Mouse (Mus musculus) gastrocnemius, postnatal 36 days (tissue): ENCODE results near the gene Olfr1507. TPM values are rescaled to one million over a fixed set of nuclear protein-coding genes. Genes with fewer than 3 reads are reported as not detected.

Source experiments
- DNase-seq, 2 experiments: peaks; one replicate each; pipeline ENCODE4 v3.0.0; 2022
- intact Hi-C: fragments of 180-260 bp; cut with DNase I; formaldehyde crosslinking; loops from one replicate; pipeline ENCODE4 v1.15.1; 2025
- long read RNA-seq, 2 experiments: library from polyadenylated mRNA; stranded (forward); transcript quantifications; one replicate each; pipeline ENCODE4 v2.0.0; 2021
- total RNA-seq, 2 experiments: library from RNA; stranded (reverse); gene quantifications; 2 replicates each; pipeline ENCODE4 v1.2.3; 2021

Gene Olfr1507
- total RNA-seq: not detected
- long read RNA-seq, experiment 1: 0 reads
- long read RNA-seq, experiment 2: 0 reads

DNA sequence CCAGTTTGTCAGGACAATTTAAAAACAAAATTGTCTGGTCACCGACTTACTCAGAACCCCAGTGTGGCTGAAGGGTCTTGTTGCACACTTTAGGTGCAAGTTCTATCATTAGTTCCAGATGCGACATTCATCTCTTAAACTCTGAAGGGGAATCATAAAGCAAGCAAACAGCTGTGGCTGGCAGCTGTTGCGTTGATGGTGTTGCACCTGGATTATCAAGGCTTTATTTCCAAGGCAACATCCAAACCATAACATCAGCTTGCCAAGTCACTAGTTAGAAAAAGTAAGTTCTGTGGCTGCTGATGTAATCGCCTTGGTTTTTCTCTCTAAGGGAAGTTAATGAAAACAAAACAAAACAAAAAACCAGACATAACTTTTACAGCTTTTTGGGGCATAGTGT is at the start of gene Olfr1507:
Gene Olfr1507, minus strand, starts transcription at position 234 of the 400 bp plus-strand sequence.
- no peak for DNase-seq
- intact Hi-C loops: no loop called here

DNA sequence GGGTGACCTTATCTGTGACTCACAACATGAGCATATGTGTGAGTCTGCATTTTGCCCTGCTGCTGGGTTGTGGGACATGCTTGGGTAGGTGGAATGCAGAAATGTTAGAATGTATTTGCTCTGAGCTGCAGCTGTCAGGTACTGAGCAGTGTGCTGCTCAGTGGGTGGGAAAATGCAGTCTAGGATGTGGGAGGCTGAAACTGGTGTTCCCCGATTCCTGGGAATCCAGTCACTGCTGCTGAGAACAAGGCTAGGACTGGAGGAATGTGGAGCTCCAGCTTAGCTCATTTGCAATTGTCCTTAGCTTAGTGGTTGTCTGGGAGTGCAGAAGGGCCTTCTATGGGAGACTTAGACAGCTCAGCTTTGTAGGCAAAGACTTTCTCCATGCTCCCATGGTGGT is 37.8 kb upstream of the Olfr1507 start:
- no peak for DNase-seq
- intact Hi-C loops: no loop called here

DNA sequence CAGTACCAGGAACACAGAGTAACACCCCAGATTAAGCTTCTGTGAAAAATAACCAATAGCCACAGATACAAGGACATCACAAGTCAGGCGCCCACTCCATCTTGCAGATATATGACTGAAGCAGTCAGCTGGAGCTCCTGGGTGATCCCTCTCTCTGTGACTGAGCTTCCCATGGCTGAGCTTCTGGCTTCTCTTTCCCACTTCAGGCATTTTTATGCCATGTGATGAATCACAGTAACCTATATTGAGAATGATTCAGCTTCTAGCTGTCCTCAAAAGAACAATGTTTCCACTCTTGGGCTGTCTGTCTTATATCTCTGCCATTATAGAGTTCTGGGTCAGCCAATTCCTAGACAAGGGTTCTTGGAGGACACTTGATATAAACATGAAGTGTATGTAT is 29.4 kb upstream of the Olfr1507 start:
- DNase-seq: no peak
- intact Hi-C loops: no loop called here

DNA sequence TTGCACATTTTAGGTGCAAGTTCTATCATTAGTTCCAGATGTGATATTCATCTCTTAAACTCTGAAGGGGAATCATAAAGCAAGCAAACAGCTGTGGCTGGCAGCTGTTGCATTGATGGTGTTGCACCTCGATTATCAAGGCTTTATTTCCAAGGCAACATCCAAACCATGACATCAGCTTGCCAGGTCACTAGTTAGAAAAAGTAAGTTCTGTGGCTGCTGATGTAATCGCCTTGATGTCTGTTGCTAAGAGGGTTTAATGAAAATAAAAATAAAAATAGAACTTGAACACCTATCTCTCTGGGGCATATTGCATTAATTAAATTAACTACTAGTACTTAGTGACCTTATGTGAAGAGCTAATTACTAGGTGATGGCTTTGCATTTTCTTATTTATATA is 28.2 kb downstream of the Olfr1507 start, which contains the start of gene Olfr1508:
Gene Olfr1508, minus strand, starts transcription at position 101 of the 400 bp plus-strand sequence.
- DNase-seq: no peak
- intact Hi-C loops: no loop called here

DNA sequence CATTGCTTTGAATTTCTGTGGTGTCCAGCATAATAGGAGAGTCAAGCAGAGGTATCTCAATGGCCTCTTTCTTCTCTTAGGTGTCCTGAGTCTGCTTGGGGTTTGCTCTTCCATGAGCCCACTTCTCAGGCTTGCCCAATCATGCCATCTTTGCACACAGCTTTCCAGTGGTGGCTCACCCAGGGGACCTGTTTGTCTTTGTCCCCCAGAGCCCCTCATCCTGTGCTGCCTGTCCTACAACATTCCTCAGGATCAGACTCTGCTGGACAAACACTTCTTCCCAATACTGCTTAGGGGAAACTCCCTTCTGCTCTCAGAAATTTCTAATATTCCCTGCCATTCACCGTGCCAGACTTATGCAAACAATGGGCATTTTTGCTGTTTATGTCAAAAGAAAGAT is 29.8 kb downstream of the Olfr1507 start:
- DNase-seq: no peak
- intact Hi-C loops: no loop called here

DNA sequence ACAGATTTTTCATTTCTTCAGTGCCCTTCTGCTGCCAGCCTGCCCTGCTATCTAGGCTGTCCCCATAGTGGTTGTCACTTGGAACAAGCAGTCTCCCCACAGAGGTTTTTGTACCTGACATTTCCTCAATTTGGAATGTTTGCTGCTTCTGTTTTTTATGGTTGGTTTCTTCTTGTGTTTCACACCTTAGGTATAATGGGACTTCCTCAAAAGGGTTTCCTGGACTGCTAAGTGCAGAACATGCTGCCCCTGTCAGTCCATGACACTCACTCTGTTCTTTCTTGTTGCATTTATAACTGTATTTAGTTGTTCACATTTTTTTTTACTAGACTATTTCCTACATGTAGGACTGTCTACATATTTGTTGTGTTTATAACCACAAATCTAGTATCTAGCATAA is 33.6 kb downstream of the Olfr1507 start:
- intact Hi-C loops: no loop called here
- DNase-seq: no peak

DNA sequence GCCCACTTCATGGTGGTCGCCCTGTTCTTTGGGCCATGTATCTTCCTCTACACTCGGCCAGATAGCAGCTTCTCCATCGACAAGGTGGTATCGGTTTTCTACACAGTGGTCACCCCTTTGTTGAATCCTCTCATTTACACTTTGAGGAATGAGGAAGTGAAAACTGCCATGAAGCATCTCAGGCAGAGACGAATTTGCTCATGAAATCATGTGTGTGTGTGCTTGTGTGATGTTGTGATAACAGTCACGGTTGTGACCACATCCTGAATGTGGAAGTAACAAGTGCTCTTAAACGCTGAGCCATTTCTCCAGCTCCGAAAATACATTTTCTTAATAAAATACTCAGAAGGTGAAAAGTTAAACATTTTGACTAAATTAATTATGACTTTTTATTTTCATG is 44.4 kb downstream of the Olfr1507 start:
- DNase-seq: no peak
- intact Hi-C loops: no loop called here

DNA sequence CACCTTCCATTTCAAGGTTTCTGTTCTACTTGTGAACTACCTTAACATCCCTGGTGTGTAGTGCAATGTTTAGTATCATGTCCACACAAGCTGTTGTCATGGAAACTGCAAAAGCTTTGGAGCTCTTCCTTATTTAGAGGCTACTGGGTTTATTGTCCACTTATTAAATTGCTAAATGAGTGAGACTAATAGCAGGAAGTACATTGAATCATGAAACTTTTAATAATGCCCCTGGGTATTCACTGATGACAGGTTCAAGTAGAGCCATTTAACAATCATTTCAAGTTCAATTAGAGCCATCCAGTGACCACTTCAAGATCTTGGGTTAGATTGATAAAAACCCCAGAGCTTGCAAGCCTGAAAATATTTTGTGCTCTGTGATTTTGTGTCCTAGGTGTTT is 52.9 kb downstream of the Olfr1507 start, which contains the start of gene Olfr1509:
Gene Olfr1509, plus strand, starts transcription at position 301 of the 400 bp plus-strand sequence.
- no peak for DNase-seq
- intact Hi-C loops: no loop called here

Other genes with a start within 250 kb of the Olfr1507 start
- 10 to 100 TPM; 26.6 to 30.8 TPM for gene Chd8, start 238.0 kb downstream of the Olfr1507 start, total RNA-seq
- gene Tox4, start 216.6 kb downstream of the Olfr1507 start, total RNA-seq: 10 to 100 TPM; 43.5 to 46.1 TPM
- gene Rab2b, start 216.2 kb downstream of the Olfr1507 start, total RNA-seq: 1 to 10 TPM; 2.0 to 3.0 TPM
- 10 to 100 TPM; 11.4 to 14.2 TPM for gene Mettl3, start 190.6 kb downstream of the Olfr1507 start, total RNA-seq
- gene Sall2, start 167.0 kb downstream of the Olfr1507 start, total RNA-seq: under 1 TPM; 0.56 to 0.79 TPM
- not detected for gene Olfr1513, start 139.3 kb downstream of the Olfr1507 start, total RNA-seq
- gene Olfr1512, start 116.6 kb downstream of the Olfr1507 start, total RNA-seq: not detected
- not detected for gene Olfr1511, start 98.4 kb downstream of the Olfr1507 start, total RNA-seq
- gene Olfr1510, start 81.4 kb downstream of the Olfr1507 start, total RNA-seq: not detected
- not detected for gene Olfr1509, start 52.8 kb downstream of the Olfr1507 start, total RNA-seq
- not detected for gene Olfr1508, start 28.3 kb downstream of the Olfr1507 start, total RNA-seq